Mouse (Mus musculus) bone marrow macrophage, adult 2 months (primary cell): ENCODE results near the gene Dusp6. TPM values are rescaled to one million over a fixed set of nuclear protein-coding genes. Genes with fewer than 3 reads are reported as not detected.

Source experiments
- H3K27ac ChIP-seq: 2 replicates; pipeline ENCODE4 v1.5.1; 2012; ENCODE audit warnings: low read depth, low read length; ENCODE audit not compliant: insufficient read depth
- H3K4me1 ChIP-seq: 2 replicates; pipeline ENCODE4 v1.6.1; 2012; ENCODE audit warnings: low read length; ENCODE audit not compliant: control insufficient read depth, insufficient read depth
- H3K4me3 ChIP-seq: 2 replicates; pipeline ENCODE4 v1.5.1; 2012; ENCODE audit warnings: mild to moderate bottlenecking, low read length, moderate library complexity; ENCODE audit not compliant: insufficient read depth
- CTCF ChIP-seq: IDR thresholded peaks from 2 replicates; pipeline ENCODE4 v1.5.1; 2012; ENCODE audit warnings: low read depth, mild to moderate bottlenecking, low read length, moderate library complexity
- POLR2A ChIP-seq: IDR thresholded peaks from 2 replicates; pipeline ENCODE4 v1.6.1; 2012; ENCODE audit warnings: mild to moderate bottlenecking, low read depth, low read length, borderline replicate concordance
- polyA plus RNA-seq: library from polyadenylated mRNA; stranded (reverse); fragments of >200 nt; gene quantifications from 2 replicates; pipeline ENCODE4 v1.2.4, GENCODE M21; 2012; ENCODE audit not compliant: missing spikeins, insufficient read depth, insufficient read length

Gene Dusp6
- polyA plus RNA-seq, 1 experiment = 36.1 TPM

- no peak overlapping the region for H3K27ac ChIP-seq
- no peak overlapping the region for H3K4me3 ChIP-seq
- no peak for TF ChIP-seq POLR2A
- TF ChIP-seq CTCF = no peak
- peaks cover 39% of the 10 kb centered on the region for H3K4me1 ChIP-seq
Measured at GRCm38 (mm10) chr10:99232518-99233227, 30.4 kb upstream of the Dusp6 start.

DNA sequence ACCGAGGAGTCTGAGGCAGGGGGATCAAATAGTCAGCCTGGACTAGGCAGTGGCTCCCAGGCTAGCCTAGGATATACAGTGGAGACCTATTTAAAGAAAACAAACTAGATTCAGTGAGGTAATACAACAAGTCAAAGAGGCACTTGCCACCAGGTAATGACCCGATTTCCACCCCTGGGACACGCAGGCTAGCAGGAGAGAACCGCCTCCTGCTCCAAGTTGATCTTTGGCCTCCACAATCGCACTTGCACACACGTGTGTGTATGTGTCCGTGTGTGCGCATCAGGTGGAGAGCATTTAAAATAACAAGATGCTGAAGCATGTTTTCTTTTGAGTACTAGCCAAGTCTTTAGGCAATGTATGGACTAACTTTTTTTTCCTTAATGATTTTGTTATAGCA, 28.7 kb upstream of the Dusp6 start:
- Histone ChIP-seq H3K4me3 (no peak overlapping the region), H3K4me1 (peaks cover 24% of the 10 kb centered on the region), H3K27ac (no peak overlapping the region)
- no peak for TF ChIP-seq POLR2A

DNA sequence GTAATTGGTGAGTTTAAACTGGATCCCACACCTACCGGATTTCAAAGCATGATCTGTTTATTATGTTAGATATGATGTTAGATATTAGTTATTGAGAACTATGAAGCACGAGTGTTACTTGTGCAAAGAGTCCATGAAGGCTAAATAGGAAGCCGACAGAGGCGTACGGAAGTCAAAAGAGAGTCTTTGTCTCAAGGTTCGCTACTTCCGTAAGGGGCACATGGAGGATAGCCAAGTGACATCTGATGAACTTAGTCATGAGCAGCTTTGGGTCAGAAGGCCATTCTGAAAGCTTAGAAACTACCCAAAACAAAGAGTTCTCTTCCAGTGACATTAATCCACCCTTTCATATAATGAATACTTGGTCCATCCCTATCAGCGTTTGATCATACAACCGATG, 27.9 kb upstream of the Dusp6 start:
- H3K27ac ChIP-seq = no peak overlapping the region
- TF ChIP-seq POLR2A (no peak), CTCF (no peak)
- H3K4me1 ChIP-seq = peaks cover 24% of the 10 kb centered on the region
- no peak overlapping the region for H3K4me3 ChIP-seq

GRCm38 (mm10) chr10:99237205-99237832, 25.7 kb upstream of the Dusp6 start:
- Histone ChIP-seq H3K27ac (no peak overlapping the region), H3K4me3 (no peak overlapping the region), H3K4me1 (peaks cover 33% of the 10 kb centered on the region)
- TF ChIP-seq POLR2A (no peak), CTCF (no peak)

- Histone ChIP-seq H3K4me3 (no peak overlapping the region), H3K4me1 (peaks cover 37% of the 10 kb centered on the region), H3K27ac (no peak overlapping the region)
- no peak for TF ChIP-seq POLR2A
- TF ChIP-seq CTCF = no peak
Measured at GRCm38 (mm10) chr10:99238537-99238936, 24.5 kb upstream of the Dusp6 start.

GRCm38 (mm10) chr10:99241284-99241828, 21.7 kb upstream of the Dusp6 start:
- Histone ChIP-seq H3K27ac (peak overlapping the region; percentile 93), H3K4me3 (peak overlapping the region; percentile 37), H3K4me1 (peaks cover 41% of the 10 kb centered on the region)
- TF ChIP-seq POLR2A (no peak), CTCF (no peak)

DNA sequence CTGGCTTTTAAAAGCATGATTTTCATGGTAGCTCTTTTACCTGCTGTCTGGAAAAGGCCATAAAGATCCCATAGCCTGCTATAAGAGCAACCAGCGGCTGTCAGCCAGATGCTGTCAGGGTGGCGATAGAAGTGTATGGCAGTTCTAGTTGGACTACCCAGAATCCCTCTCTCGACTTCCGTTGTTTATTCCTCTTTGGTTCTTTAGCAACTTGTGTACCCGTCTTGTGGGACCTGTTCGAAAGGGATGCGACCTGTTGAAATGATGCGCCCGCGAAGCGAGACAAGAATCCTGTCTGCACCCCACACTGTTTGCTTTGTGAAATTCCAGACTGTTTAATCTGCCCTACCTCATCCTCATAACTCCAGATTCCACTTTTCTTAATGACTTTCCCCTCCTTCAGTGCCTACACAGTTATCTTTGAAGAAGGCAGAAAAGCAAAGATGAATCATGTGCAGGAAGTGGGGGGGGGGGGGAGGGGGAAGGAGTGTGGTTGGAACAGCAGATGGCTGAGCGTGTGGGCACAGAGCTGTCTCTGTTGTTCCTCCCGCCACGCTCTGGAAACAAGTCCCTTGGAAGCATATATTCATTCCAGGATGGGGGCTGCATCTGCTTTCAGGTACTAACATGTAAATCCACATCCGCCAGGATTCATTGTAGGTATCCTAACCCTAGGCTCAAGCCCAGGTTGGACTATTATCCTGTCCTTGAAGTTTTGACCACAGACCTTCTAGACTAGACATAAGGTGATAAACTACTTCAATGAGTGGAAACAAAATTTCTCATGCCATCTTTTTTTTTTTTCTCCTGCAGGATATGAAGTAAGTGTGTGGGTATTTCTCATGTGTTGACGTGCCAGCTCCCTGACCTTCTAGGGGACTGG, 21.0 kb upstream of the Dusp6 start:
- peaks cover 42% of the 10 kb centered on the region for H3K4me1 ChIP-seq
- H3K27ac ChIP-seq = peak overlapping the region; percentile 93
- TF ChIP-seq CTCF (no peak), POLR2A (no peak)
- peak overlapping the region; percentile 37 for H3K4me3 ChIP-seq

GRCm38 (mm10) chr10:99242721-99243120, 20.3 kb upstream of the Dusp6 start:
- no peak overlapping the region for H3K4me3 ChIP-seq
- peak overlapping the region; percentile 93 for H3K27ac ChIP-seq
- no peak for TF ChIP-seq CTCF
- TF ChIP-seq POLR2A = no peak
- peaks cover 42% of the 10 kb centered on the region for H3K4me1 ChIP-seq

DNA sequence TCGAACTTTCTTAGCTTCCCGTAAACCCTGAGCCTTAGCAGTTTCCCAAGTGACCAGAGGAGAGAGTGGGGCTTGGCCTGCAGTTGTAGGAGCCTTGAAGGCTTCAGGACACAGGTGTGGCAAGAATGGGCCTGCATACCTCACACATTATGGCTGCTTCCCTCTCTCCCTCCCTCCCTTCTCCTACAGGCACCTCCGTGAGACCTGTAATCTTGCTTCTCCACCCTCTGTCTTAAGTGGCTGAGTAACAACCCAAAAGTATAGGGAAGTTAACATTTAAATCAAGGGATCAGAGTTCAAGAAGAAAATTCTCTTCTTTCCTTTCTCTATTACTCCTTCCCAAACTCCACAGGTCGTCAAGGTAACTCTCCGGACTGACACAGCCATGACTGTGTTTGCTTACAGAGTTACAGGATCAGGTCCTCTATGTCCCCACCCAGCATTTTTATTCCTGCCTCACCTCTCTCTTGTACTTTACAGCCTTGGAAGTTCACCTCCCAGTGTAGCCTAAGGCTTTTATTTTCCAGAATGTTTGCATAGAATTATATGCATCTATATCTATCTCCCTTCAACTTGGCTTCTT, 19.0 kb upstream of the Dusp6 start:
- peaks cover 47% of the 10 kb centered on the region for H3K4me1 ChIP-seq
- no peak overlapping the region for H3K27ac ChIP-seq
- TF ChIP-seq POLR2A (no peak), CTCF (no peak)
- no peak overlapping the region for H3K4me3 ChIP-seq
